Mouse (Mus musculus) midbrain, postnatal 0 days (tissue): ENCODE data around the gene Dagla. TPM values are rescaled to one million over a fixed set of nuclear protein-coding genes. Genes with fewer than 3 reads are reported as not detected.

Experiments used
- ATAC-seq: fragments of 200-750 bp; cut with Nextera tagmentation; 2 replicates; pipeline ENCODE4 v1.8.0; 2017; ENCODE audit warnings: moderate number of reproducible peaks, mild to moderate bottlenecking, moderate TSS enrichment, moderate library complexity; ENCODE audit not compliant: low FRiP score
- DNase-seq: peaks from one replicate; pipeline ENCODE4 v3.0.0-alpha.2; 2015; ENCODE audit warnings: low spot score
- H3K27ac ChIP-seq: fragments of 300-500 bp; sonication (generic); 2 replicates; pipeline ENCODE4 v1.5.1; 2014; ENCODE audit warnings: low read depth, mild to moderate bottlenecking, low read length, mixed read lengths
- H3K27me3 ChIP-seq: fragments of 300-500 bp; sonication (generic); 2 replicates; pipeline ENCODE4 v1.6.1; 2014; ENCODE audit warnings: low read length, control low read depth, mixed read lengths; ENCODE audit not compliant: insufficient read depth
- H3K36me3 ChIP-seq: fragments of 300-500 bp; sonication (generic); 2 replicates; pipeline ENCODE4 v1.6.1; 2014; ENCODE audit warnings: low read length, control low read depth, mixed read lengths; ENCODE audit not compliant: insufficient read depth
- H3K4me1 ChIP-seq: fragments of 300-500 bp; sonication (generic); 2 replicates; pipeline ENCODE4 v1.6.1; 2014; ENCODE audit warnings: mild to moderate bottlenecking, control low read depth, antibody characterized with exemption, low read length, mixed read lengths; ENCODE audit not compliant: insufficient read depth
- H3K4me2 ChIP-seq: fragments of 300-500 bp; sonication (generic); 2 replicates; pipeline ENCODE4 v1.6.1; 2014; ENCODE audit warnings: low read depth, mild to moderate bottlenecking, low read length, mixed read lengths; ENCODE audit not compliant: poor library complexity, severe bottlenecking
- H3K4me3 ChIP-seq: fragments of 300-500 bp; sonication (generic); 2 replicates; pipeline ENCODE4 v1.5.1; 2014; ENCODE audit warnings: low read depth, mild to moderate bottlenecking, low read length, moderate library complexity
- H3K9ac ChIP-seq: fragments of 300-500 bp; sonication (generic); replicated peaks from 2 replicates; pipeline ENCODE4 v1.6.1; 2014; ENCODE audit warnings: mild to moderate bottlenecking, low read length, moderate library complexity, mixed read lengths; ENCODE audit not compliant: poor library complexity, severe bottlenecking
- H3K9me3 ChIP-seq: fragments of 300-500 bp; sonication (generic); 2 replicates; pipeline ENCODE4 v1.6.1; 2016; ENCODE audit warnings: low read length, control low read depth
- CTCF ChIP-seq: IDR thresholded peaks from 2 replicates; pipeline ENCODE4 v1.5.1; 2016; ENCODE audit warnings: antibody characterized with exemption, mild to moderate bottlenecking
- WGBS: fragments of 180-500 bp; shearing (Covaris S2); extraction: QIAGEN DNeasy Blood & Tissue Kit; methylation state at CpG from one replicate; pipeline ENCODE4 v1.1.7; 2014; 5-methylcytosine and 5-hydroxymethylcytosine counted together
- polyA plus RNA-seq: library from polyadenylated mRNA; unstranded; fragments of >200 nt; fragmentation: Nextera tagmentation; extraction: Ambion mirVana; gene quantifications from 2 replicates; pipeline ENCODE4 v1.2.1, GENCODE M21; 2015
- total RNA-seq: library from RNA; depleted of rRNA; stranded (reverse); fragments of >200 nt; gene quantifications from 2 replicates; pipeline ENCODE4 v1.2.3, GENCODE M21; 2014

The Dagla gene
- total and polyA plus RNA-seq, 2 experiments from 2014 or later = 13.7 to 40.8 TPM

DNA sequence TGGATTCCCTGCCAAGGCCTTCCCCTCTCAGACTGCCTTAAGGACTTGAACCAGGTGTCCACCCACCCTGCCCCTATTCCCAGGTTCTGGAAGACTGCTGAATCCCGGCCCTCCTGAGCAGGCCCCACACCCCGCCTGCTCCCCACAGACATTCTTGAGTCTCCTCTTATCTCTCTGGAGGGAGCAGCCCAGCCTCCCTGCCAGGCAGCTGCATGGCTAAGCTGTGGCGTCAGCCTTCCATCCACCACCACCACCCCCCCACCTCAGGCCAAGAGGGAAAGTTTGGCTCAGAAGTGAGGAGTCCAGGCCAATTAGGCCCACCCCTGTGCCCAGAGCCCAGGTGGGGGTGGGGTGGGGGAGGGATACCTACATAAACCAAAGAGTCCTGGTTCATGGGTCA, 66.2 kb downstream of the Dagla start:
- WGBS = 66% methylated on average over 3 of the region's 3 CpGs
- no peaks in the 10 kb centered on the region for H3K36me3 ChIP-seq
- no peaks in the 10 kb centered on the region for H3K9me3 ChIP-seq
- H3K4me1 ChIP-seq = no peaks in the 10 kb centered on the region
- TF ChIP-seq CTCF = no peak
- no peak overlapping the region for H3K4me2 ChIP-seq
- no peak overlapping the region for H3K27ac ChIP-seq
- H3K4me3 ChIP-seq = no peak overlapping the region
- H3K9ac ChIP-seq = no peak overlapping the region
- 0 out of 2 replicates have a peak, but pooled peaks cover 7% of the 10 kb centered on the region for H3K27me3 ChIP-seq
- no peak for DNase-seq
- no peak for ATAC-seq

DNA sequence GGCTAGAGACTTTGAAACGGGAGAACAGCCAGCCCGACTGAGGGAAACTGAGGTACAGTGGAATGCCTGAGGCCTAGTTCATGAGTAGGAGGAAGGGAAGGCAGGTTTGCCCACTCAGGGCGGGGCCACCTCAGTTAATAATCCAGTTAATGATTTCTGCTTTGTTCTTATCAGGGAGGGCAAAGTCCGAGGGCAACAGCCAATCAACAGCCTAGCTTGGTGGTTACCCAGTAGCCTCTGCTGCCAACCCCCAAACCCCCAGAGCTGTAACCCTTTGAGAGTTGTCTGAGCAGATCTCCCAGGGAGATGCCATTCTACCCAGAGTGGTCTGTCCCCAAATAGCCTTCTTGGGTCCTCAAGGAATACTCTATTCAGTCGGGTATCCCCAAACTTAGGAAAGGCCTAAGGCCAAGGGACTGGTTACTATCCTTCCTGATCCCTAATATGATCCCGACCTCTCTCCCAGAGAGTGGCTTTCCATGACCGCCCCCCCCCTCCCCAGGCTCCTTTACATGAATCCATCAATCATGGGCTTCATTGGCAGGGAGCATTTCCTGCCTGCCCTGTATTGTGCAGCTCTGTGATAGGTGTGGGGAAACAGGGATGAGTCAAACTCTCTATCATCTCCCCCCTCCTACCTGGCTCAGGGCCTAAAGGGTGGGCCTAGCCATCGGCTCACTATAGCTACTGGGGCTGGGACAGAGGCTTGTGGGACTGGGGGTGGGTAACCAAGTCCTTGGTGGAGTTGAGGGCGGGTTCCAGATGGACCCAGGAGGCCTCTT, 68.7 kb downstream of the Dagla start:
- no peaks in the 10 kb centered on the region for H3K36me3 ChIP-seq
- TF ChIP-seq CTCF = no peak
- ATAC-seq (no peak), DNase-seq (no peak)
- no peak overlapping the region for H3K27ac ChIP-seq
- peaks cover 6% of the 10 kb centered on the region; the same call in 1 of the 2 replicates for H3K27me3 ChIP-seq
- 84% methylated on average over 9 of the region's 9 CpGs for WGBS
- H3K4me1 ChIP-seq = no peaks in the 10 kb centered on the region
- no peak overlapping the region for H3K4me3 ChIP-seq
- H3K9ac ChIP-seq = no peak overlapping the region
- no peak overlapping the region for H3K4me2 ChIP-seq
- H3K9me3 ChIP-seq = no peaks in the 10 kb centered on the region

- no peak overlapping the region for H3K4me3 ChIP-seq
- H3K27ac ChIP-seq = no peak overlapping the region
- TF ChIP-seq CTCF = no peak
- ATAC-seq (no peak), DNase-seq (no peak)
- H3K27me3 ChIP-seq = no peaks in the 10 kb centered on the region; the same call in 1 of the 2 replicates
- H3K4me2 ChIP-seq = no peak overlapping the region
- no peaks in the 10 kb centered on the region for H3K9me3 ChIP-seq
- no peaks in the 10 kb centered on the region for H3K4me1 ChIP-seq
- 40% methylated on average over 9 of the region's 9 CpGs for WGBS
- H3K9ac ChIP-seq = no peak overlapping the region
- no peaks in the 10 kb centered on the region for H3K36me3 ChIP-seq
Observed at GRCm38 (mm10) chr19:10232327-10233017, 72.2 kb downstream of the Dagla start.

GRCm38 (mm10) chr19:10231871-10232270, 72.8 kb downstream of the Dagla start:
- no peaks in the 10 kb centered on the region for H3K36me3 ChIP-seq
- H3K27me3 ChIP-seq = no peaks in the 10 kb centered on the region; the same call in 1 of the 2 replicates
- no peak overlapping the region for H3K4me2 ChIP-seq
- 19% methylated on average over 5 of the region's 5 CpGs for WGBS
- H3K27ac ChIP-seq = no peak overlapping the region
- no peaks in the 10 kb centered on the region for H3K4me1 ChIP-seq
- DNase-seq (no peak), ATAC-seq (no peak)
- TF ChIP-seq CTCF = no peak
- H3K9ac ChIP-seq = no peak overlapping the region
- no peak overlapping the region for H3K4me3 ChIP-seq
- H3K9me3 ChIP-seq = no peaks in the 10 kb centered on the region

DNA sequence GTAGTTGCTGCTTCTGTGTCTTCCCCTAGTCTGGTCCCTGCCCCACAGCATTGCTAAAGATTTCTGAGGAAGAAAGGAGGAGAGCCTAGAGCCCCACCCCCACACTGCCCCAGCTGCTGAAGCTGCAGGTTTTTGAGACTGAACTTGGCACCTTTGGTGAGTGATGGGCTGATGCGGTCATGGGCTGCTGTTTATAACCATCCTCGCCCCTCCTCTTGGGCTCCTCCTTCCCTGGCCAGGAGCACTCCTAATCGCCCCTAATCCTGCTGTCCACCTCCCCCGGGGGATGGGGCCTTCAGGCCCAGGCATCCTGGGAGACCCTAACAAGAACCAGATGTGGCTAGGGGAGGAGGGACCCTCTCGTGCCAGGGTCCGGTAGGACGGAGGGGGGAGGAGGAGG, 73.7 kb downstream of the Dagla start:
- TF ChIP-seq CTCF = no peak
- no peaks in the 10 kb centered on the region for H3K4me1 ChIP-seq
- no peak for DNase-seq
- no peaks in the 10 kb centered on the region; the same call in 1 of the 2 replicates for H3K27me3 ChIP-seq
- H3K36me3 ChIP-seq = no peaks in the 10 kb centered on the region
- no peaks in the 10 kb centered on the region for H3K9me3 ChIP-seq
- WGBS = 12% methylated on average over 7 of the region's 7 CpGs
- no peak overlapping the region for H3K4me3 ChIP-seq
- H3K27ac ChIP-seq = no peak overlapping the region
- no peak overlapping the region for H3K9ac ChIP-seq
- no peak overlapping the region for H3K4me2 ChIP-seq
- no peak for ATAC-seq

DNA sequence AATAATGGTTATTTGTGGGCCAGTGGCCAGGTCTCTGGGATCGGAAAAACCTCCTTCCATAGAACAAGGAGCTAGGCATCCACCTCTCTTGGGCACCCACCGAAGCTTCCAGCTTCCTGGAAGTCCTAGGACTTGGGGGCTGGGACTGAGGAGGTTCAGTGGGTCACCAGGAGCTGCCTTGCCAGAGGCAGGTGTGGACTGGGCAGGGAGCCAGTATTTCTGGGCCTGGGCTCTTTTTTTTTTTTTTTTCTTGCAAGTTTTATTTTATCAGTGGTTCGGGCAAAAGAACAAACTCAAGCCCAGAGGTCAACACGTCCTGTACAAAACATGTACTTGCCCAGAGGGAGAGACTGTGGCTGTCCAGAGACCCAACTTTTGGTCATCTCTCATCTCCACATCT, 78.9 kb downstream of the Dagla start:
- 86% methylated on average over 4 of the region's 4 CpGs for WGBS
- no peak for TF ChIP-seq CTCF
- Histone ChIP-seq H3K4me1 (no peaks in the 10 kb centered on the region), H3K36me3 (no peaks in the 10 kb centered on the region), H3K9ac (no peak overlapping the region), H3K9me3 (no peaks in the 10 kb centered on the region), H3K4me3 (no peak overlapping the region), H3K27me3 (no peaks in the 10 kb centered on the region), H3K4me2 (no peak overlapping the region), H3K27ac (no peak overlapping the region)
- DNase-seq (no peak), ATAC-seq (no peak)
